Mouse (Mus musculus): ENCODE measurements around the gene Adk.

GRCm38 (mm10) chr14:21050734-21051133, 1.6 kb upstream of the Adk start:
- no peak for TF ChIP-seq POLR2A (IDR thresholded peaks at IDR 0.05; ENCODE audit: control insufficient read depth, low read depth, low read length)
- peak; percentile 78; the same call in 1 of the 2 replicates for TF ChIP-seq CTCF (IDR thresholded peaks at IDR 0.05; ENCODE audit: control insufficient read depth, insufficient read depth, insufficient replicate concordance, low read depth, low read length)
